Mouse (Mus musculus) brain, adult 10 weeks (tissue): Measurements from ENCODE around the gene Olfr19. TPM values are rescaled to one million over a fixed set of nuclear protein-coding genes. Genes with fewer than 3 reads are reported as not detected.

Experiments
- polyA plus RNA-seq: library from polyadenylated mRNA; stranded (reverse); fragments of 350-450 nt; fragmentation: Illumina TruSeq; extraction: RNeasy Lipid Tissue Mini Kit (QIAGEN cat#74804); gene quantifications from one replicate; pipeline ENCODE4 v1.2.3, GENCODE M21; 2015; ENCODE audit warnings: low read depth, low replicate concordance

Gene Olfr19
- polyA plus RNA-seq, result not detected

GRCm38 (mm10) chr16:16676305-16676704 lies at the start of gene Olfr19:
Gene Olfr19, minus strand, starts transcription at chr16:16676405.

Other genes starting within 250 kb of the Olfr19 start
- 10.7 TPM for gene Fgd4, start 75.9 kb downstream of the Olfr19 start, polyA plus RNA-seq
- 7.5 TPM for gene Spag6l, start 153.1 kb upstream of the Olfr19 start, polyA plus RNA-seq
- not detected for gene Igll1, start 187.6 kb upstream of the Olfr19 start, polyA plus RNA-seq
- 44.4 TPM for gene Top3b, start 194.3 kb upstream of the Olfr19 start, polyA plus RNA-seq
- not detected for gene Vpreb1, start 194.4 kb upstream of the Olfr19 start, polyA plus RNA-seq
- 40.1 TPM for gene Ppm1f, start 220.1 kb upstream of the Olfr19 start, polyA plus RNA-seq